Mouse (Mus musculus) cerebellum, postnatal 25 days (tissue): ENCODE data around the gene Trak1.
"Not testable (repeated sequence)": the region's sequence is repeated elsewhere in the genome, so short reads cannot be mapped to it uniquely, and the experiment has no call there.

ENCODE experiments used
- DNase-seq, 2 experiments: peaks; one replicate each; pipeline ENCODE4 v3.0.0; 2021; ENCODE audit warnings: mixed read lengths in 2 of 2

Gene Trak1

DNA sequence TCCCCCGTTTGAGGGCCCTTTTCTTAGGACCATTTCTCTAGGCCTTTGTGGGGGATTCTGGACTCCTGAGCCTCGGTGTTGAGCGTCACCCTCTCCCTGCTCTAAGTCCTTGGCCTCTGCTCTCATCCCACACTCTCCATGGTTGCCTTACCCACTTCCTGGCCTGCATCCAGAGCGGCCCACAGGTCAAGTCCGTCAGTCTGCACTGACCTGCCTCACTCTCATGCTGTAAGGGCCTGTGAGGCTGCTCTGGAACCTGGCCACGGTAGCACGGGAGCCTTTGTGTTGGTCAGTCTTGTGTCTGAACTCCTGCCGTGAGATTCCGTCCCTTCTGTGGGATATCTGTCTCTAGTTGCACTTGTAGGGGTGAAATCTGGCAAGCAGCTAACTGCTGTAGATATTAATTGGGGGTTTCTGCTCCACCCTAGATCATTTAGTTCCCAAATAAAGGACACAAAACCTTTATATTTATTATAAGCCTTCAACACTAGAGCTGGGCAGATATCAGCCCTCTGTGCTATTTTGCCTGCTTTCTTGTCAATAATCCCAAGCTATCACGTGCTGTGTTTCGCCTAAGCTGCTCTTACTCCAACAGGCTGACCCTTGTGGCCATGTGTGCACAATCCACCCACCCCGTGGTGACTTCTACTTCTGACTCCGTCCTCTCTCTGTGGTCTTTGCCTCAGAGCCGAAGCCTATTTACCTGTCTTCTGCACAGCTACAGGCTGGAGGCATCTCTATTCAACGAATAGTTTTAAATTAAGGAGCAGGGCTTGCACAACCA is 136.6 kb downstream of the Trak1 start:
- peak in 1 of 2 experiments; percentile 52 for DNase-seq

DNA sequence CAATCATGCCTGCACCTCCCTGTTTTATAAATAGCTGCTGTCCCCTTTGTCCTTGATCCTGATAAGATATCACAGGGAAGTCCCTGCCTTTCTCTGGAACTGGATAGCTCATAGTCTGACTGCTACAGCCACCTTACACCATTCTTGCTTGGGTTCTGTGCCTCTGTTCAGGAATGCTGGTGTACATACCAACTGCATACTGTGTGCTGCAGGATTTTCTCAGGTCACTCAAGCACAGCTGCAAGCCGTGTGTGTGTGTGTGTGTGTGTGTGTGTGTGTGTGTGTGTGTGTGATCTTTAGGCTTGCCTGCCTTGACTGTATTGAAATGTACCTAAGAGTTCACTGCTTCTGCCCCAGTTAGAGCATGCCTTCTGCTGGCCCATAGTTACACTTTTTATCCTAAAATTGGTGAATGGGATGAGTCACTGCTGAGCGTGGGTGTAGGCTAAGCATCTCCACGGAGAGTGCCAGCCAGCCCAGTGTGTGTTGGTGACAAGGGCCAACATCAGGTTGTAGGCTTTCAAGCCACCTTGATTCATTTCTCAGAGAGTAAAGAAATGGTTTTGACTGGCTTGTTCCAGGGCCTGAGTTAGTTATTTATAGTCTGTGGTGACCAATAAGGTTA is 138.1 kb downstream of the Trak1 start:
- peak; percentile 65 to 80 for DNase-seq

DNA sequence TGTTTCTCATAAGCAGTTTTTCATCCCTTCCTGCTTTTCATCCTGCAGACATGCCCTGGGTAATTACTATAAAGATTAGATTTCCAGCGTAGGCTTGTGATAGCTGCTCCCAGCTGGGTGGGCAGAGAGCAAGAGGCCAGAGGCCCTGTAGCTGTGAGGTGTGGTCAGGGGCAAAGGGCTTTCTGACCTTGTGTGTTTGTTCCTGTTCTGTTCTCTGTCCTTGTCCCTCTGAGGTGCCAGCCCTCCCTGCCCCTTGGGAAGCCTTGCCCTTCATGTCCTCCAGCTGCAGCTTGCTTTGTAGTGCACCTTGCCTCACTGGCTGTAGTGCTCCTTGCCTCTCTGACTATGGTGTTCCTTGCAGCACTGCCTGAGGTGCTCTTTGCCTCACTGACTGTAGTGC is 139.2 kb downstream of the Trak1 start:
- DNase-seq, result no peak

DNA sequence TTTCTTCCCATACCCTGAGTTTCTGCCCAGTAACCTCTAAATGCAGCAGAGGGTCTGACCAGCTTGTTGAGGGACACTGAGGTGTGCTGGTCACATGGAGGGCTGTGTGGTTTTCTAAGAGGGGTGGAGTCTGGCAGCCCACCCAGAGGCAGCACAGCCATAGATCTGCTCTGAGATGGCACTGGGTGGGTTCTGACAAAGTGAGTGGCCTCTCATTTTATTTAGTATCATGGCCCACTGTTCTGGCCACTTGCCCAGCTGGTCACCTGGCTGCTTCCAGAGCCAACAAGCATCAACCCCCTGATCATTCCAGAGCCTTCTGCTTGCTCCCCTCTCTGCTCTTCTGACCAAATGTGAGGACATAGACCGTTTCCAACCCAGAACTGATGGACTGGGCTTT is 144.8 kb downstream of the Trak1 start:
- peak in 1 of 2 experiments; percentile 63 for DNase-seq

DNA sequence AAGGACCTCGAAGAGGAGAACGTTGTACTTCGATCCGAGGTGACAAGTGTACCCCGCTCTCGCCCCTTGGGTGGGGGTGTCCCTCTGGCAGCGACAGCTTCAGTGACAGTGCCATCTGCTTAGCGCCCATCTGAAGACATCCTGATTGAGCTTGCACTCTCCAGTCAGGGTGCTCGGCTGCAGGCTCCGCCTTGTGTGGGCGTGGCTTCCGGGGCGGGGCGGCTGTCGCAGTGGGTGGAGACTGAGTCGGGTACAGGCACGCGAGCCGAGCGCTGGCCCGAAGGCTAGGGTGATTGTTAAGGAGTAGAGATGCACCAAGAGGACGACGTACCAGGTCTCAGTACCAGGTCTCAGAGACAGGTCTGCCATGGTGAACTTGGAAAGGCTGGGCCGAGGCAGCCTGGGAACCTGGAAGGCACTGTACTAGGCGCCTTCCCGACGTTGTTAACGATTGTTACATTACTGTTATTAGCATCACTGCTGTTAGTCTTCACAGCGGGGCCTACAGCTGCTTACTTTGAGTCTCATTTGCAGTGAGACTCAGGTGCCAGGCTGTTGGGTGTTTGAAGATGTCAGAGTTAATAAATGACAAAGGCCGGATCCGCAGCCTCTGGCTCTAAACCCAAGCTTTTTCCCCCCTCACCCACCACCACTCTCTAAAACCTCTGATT is 146.5 kb downstream of the Trak1 start:
- DNase-seq, result peak in 1 of 2 experiments; percentile 63

DNA sequence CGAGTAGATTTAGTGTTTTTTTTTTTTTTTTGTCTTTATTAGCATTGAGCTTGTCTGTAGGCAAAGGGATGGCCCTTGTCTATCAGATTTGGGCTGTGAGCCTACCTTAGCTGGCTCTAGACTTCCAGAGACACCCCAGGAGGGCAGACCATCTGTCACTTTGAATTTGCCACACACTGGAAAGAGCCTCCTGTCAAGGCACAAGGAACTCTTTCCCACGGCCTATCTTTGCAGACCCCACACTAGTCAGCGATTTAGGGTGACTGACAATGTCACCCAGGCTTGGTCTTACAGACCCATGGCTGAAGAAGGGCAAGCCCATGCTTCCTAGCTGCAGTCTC is 147.0 kb downstream of the Trak1 start:
- DNase-seq, result peak; percentile 87 to 90

DNA sequence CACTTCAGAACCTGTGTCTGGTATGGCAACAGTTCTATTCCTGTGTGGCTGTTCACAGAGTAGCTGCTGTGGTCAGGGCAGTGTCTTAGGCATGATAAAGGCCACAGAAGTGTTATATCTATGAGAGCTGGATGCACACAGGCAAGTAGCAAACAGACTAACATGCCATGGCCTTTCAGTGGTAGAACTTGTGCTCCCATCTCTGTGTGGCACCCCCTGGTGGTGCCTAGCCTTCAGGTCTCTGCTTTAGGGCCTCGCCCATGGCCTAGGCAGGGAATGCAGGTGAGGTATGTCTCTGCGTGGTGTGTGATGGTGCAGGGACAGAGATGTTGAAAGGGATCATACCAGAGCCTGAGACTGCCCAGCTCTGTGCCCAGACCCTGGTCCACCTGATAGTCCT is 148.1 kb downstream of the Trak1 start:
- peak; percentile 61 to 76 for DNase-seq

DNA sequence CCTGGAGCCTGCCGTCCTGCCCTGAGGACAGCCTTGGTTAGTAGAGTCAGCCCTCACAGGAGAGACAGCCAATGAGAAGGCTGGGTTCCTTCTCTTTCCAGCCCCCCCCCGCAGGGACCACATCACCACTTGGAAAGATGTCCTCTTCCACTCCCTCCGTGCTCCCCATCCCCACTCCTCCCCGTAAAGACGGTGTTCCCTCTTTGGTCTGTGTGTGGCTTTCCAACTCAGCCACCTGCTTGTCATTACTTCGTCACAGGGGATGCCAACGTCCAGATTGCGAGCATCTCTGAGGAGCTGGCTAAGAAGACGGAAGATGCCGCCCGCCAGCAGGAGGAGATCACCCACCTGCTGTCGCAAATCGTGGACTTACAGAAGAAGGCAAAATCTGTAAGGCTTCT is 149.1 kb downstream of the Trak1 start:
- peak; percentile 67 to 71 for DNase-seq

DNA sequence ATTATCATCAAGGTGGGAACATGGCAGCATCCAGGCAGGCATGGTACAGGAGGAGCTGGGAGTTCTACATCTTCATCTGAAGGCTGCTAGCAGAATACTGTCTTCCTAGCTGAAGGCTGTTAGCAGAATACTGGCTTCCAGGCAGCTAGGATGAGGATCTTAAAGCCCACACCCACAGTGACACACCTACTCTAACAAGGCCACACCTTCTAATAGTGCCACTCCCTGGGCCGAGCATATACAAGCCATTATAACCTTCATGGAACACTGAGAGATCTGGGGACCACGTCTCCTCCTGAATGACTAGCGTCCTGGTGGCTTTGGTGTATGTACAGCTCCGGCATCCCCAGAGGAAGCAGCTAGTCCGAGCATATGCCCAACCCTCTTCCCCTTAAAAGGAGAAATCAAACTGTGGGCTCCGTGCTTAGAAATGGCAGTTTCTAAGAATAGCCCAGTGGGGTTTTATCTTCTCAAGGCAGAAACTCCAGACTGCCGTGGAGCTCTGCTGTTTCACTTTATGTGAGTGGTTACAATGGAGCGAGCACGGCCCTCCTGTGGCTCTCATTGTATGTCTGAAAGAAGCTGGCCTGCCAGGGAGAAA is 155.1 kb downstream of the Trak1 start:
- not testable (repeated sequence) for DNase-seq

DNA sequence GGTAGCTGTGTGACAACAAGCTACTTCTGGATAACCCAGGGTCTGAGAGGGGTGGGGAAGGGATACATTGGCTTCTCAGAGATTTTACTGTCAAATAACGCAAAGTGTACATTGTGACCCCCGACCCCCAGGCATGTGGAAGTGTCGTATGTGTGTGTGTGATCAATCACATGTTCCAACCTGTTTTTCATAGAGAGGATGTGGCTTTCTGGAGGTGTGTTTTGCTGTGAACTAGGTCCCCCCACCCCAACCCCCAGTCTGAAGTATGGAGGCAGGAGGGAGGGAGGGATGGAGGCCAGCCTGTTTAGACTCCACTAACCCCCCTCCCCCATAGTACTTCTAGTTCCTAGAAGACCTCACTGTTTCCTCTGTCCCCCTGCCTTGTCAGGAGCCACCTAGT is 157.6 kb downstream of the Trak1 start:
- no peak for DNase-seq

DNA sequence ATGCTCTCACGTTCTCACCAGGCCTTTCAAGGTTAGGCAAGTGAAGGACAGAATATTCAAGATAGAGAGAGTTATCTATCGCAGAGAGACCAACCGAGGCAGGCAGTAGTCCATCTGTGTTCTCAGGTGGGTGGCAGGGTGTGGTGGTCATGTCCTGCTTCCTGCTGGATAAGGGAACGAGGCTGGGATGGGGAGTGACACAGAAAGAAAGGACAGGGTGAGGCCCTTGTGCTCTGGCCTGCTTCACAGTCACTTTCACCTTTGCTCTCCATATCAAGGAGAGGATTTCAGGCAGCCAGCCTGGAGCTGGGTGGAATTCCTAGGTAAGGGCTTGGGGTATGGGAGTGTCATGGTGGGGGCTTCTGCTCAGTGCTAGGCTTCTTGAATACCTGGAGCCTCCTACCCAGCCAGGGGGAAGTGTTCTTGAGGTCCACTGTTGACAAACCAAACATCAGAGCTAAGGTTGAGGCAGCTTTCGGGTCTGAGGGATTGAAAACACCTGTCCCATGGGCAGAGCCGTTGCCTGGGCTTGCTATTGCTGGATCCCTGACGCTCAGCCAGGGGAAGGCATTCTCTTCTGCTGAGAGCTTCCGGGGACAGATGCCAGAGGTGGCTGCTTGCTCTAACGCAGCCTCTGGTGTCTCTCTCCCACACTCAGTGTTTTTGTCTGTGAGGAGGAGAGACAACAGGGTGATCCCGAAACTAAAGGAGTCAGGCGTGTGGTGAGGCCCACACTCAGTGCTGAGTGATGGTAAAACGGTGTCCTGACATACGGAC is 159.6 kb downstream of the Trak1 start:
- DNase-seq, result no peak

DNA sequence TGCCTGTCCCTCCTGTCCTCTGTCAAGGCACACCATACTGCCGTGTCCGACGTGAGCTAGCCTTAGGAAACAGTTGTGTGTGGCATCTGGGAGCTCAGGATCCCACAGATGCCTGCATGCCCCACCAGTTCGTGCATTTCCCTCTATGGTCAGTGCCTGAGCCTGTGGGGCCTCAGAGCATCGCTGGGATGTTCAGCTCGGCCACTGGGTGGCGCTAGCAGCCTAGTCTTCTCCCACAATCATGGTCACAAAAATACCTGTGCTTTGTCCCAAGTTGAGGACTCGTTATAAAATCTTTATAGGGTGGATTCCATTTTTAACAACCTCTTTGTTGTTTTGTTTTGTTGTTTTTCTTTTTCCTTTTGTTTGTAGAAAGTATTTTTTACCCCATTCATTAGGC is 161.2 kb downstream of the Trak1 start:
- DNase-seq, result peak; percentile 77 to 83

DNA sequence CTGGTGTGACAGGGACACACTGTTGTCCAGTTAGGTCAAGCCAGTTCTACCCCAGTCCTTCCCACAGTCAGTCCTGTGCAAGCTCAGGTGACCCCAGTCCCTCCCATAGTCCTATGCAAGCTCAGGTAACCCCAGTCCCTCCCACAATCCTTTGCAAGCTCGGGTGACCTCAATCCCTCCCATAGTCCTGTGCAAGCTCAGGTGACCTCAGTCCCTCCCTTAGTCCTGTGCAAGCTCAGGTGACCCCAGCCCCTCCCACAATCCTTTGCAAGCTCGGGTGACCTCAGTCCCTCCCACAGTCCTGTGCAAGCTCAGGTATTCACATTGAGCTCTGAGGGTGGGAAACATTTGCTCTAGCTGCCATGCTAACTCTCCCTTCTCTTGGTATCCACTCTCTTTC is 162.6 kb downstream of the Trak1 start:
- DNase-seq, result no peak

DNA sequence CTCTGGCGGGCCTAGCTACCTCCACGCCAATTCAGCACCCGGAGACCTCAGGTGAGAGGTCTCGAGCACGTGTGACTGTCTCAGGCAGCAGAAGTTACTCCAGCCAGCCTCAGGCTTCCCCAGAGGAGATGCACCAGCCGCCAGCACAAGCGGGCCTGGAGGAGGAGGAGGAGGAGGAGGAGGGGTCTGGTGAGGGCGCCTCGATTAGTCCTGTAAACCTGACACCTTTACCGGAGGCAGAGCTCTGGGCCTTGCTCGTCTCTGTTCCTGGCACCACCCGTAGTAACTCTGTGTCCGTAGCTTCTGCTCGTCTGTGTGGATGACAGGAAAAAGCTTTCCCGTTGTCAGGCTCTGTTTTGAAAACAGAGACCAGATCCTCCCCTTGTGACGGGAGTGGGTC is 163.2 kb downstream of the Trak1 start:
- no peak for DNase-seq

DNA sequence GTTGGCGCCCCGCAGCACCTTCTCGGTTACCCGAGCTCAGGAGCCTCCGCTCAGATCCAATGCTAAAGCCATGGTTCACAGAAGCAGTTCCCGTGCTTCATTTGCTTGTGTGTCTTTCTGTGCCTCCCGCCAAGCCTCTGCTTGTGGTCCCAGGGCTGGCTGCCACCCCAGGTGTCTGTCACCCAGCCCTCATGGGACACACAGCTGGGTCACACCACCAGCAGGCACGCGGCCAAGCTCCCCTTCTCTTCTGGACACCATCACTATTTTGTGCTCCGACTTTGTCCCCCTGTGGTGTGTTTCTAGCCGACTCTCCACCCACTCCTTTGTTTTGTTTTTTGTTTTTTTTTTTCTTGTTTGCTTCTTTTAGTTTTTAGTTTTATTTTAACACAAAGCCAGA is 170.2 kb downstream of the Trak1 start:
- no peak for DNase-seq

DNA sequence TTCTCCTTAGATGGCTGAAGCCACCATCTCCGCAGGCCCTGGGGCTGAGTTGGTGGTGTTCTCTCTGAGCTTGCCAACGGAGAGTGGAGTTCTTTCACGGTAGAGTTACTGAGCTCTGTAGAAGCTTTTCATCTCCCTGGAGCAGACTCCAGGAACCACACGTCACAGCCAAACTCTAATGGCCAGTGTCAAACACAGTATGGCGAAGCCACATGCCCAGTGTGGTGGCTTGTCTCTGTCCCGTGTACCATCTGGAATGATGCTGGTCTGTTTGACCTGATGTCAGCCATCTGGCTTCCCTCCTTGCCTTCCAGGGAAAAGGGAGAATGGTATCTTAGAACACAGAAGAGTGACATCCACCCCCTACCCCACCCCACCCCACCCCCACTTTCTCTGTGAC is 172.4 kb downstream of the Trak1 start:
- DNase-seq, result no peak

DNA sequence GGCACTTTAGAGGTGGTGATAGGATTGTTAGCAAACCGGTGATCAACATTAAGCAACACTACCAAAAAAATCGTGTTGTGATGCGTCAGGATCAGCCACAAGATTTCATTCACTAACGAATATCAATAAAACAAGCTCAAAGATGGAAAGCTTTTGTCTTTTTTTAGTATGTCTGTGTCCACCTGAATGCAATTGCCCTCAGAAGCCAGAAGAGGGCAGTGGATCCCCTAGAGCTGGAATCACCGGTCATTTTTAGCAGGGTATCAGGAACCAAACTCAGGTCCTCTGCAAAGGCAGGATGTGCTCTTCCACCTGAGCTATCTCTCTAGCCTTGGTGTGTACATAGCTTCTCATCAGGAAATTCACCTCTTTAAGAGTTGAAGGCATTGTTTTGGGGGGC is 177.5 kb downstream of the Trak1 start:
- DNase-seq, result no peak

DNA sequence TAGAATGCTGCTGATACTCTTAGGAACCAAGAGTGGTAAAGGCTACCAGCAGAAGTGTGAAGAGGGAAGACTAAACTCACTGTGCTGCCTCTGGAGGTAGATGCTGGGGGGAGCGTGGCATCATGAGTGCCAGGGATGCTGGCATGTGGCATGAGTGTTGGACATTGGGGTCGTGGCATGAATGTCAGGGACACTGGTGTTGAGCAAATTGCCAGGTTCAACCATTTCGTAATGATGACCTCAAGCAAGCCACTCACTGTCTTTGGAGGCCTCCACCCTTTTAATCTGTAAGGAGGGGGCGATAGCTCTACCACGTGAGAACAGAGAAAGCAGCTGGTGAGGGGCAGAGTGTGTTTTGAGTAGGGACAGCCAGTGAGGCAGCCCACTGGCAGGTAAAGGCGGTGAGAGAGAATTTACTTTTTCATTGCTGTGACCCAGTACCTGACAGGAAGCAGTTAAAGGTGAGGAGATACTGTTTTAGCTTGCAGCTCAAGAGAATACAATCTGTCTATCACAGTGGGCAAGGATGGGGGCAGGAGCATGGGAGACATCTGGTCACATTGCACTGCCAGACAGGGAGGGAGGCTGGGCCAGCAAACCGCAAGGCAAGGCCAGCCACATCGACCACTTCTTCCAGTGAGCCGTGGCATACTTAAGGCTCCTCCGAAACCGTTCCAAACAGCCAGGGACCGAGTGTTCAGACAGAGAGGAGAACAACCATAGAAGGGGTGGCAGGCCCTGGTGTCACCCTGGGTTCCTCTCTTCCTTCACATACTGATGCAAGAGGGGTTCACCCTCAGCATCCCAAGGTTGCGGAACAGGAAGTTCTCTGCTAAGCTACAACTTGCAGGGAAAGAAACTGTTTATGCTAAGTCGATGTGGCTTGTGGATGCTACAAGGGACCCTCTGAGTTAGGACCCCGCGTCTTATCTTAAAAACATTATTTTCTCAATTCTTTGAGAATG is 178.5 kb downstream of the Trak1 start:
- peak; percentile 41 to 56 for DNase-seq

DNA sequence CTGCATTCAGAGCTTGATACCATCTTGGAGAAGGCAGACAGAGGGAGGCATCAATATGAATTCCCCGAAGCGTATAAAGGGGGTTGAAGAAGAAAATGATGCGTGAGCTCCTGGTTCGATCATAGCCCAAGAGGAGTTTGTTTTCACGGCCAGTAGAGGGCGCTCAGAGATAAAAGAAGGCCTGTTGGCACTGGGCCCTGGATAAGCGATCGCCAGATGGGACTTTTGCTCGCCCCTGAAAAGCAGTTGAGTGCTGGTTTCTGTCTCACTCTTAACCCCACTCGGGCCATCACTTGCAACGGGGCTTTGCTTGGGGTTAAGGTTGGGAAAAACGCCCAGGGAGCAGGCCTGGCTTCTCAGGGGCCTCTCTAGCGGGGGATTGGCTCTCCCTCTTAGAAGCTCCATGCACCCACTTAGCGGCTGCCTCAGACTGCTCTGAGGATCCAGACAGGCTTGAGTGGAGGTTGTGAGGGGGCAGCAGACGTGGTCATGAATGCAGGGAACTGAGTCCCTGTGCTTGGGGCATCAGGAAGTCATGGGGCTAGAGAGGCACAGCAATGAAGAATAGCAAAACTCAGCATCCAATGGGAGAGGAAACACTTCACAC is 180.1 kb downstream of the Trak1 start:
- peak; percentile 81 to 90 for DNase-seq

DNA sequence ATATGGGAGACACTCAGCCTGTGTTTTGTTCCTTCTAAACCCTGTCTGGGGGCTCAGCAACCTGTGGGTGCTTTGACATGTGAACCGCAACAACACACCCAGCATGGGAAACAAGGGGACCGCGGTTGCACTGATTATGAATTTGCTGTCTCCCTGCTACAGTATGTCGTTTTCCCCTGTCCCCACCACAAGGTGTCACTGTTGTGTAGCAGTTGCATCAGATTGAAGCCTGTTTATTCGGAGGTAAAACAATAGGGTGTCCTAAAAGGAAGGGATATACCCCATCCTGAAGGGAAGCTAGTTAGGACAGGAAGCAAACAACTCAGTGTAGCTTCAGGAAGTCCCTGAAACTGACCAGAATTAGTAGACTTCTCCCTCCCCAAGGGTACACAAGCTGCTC is 182.2 kb downstream of the Trak1 start:
- peak; percentile 65 to 81 for DNase-seq

DNA sequence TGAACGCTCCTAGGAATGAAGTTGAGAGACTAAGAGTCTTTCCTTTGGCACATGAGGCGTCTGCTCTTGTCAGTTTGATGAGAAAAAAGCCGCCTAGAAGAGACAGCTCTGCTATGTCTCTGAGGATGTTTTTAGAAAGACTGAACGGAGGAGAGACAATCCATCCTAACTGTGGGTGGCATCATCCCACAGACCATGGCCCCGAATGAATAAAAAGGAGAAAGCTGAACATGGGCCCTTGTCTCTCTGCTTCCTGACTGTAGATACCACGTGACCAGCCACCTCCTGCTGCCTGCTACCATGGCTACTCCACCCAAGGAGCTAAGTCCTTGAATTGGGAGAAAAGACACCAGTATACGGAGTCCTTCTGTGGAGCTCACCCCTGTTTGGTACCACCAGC is 189.9 kb downstream of the Trak1 start:
- no peak for DNase-seq
